20 mouse cellular contexts compared by ENCODE assay signal in genomic region chr11:46022983-46023382, GRCm38 (mm10). TPM values are rescaled to one million over a fixed set of nuclear protein-coding genes. Genes with fewer than 3 reads are reported as not detected.
"Had no signal": no experiment of that assay in that cellular context is flagged by ENCODE, and none has a peak within 500 bp of the region (broad histone marks: within the 10 kb centered on the region; RNA-seq: fewer than 3 reads in every experiment).

No protein-coding gene starts in this region.

- H3K9me3 ChIP-seq: midbrain, embryonic 10.5 days; midbrain, embryonic 12.5 days; neural tube, embryonic 13.5 days; stomach, embryonic 15.5 days had no signal

- ATAC-seq: midbrain, embryonic 16.5 days had no signal

- H3K4me1 ChIP-seq: midbrain, embryonic 12.5 days had no signal

- H3K27ac ChIP-seq: liver, embryonic 14.5 days; midbrain, embryonic 10.5 days; midbrain, embryonic 12.5 days; neural tube, embryonic 13.5 days; stomach, embryonic 15.5 days; stomach, postnatal 0 days had no signal

- H3K9ac ChIP-seq: liver, embryonic 14.5 days; lung, embryonic 14.5 days; midbrain, embryonic 12.5 days; neural tube, embryonic 13.5 days; stomach, embryonic 15.5 days had no signal

- DNase-seq: lung, adult 18-20 months; lung, embryonic 14.5 days; lung, postnatal 10 days; lung, postnatal 4 days; midbrain, embryonic 14.5 days; right cerebral cortex, postnatal 14 days; thymus, adult 2 months; thymus, postnatal 25 days; thymus, postnatal 4 days had no signal

- H3K4me2 ChIP-seq: lung, embryonic 14.5 days; midbrain, embryonic 12.5 days; neural tube, embryonic 13.5 days; stomach, embryonic 15.5 days had no signal

- H3K4me3 ChIP-seq: midbrain, embryonic 10.5 days; midbrain, embryonic 12.5 days; myocyte; neural tube, embryonic 13.5 days; stomach, embryonic 15.5 days had no signal

- H3K27me3 ChIP-seq: midbrain, embryonic 12.5 days; neural tube, embryonic 13.5 days; stomach, embryonic 15.5 days had no signal

- H3K36me3 ChIP-seq: midbrain, embryonic 10.5 days; midbrain, embryonic 12.5 days; neural tube, embryonic 13.5 days; stomach, embryonic 15.5 days had no signal

RNA-seq across cellular contexts. Expression of gene Sox30, which starts 42.9 kb away (rescaled TPM):
- total RNA-seq: megakaryocyte-erythroid progenitor cell, adult 5-6 weeks; neutrophil, adult 5-6 weeks had no signal
- polyA plus RNA-seq: liver, embryonic 16.5 days; myocyte had no signal
